Mouse (Mus musculus) urinary bladder, postnatal 0 days (tissue): ENCODE measurements around the gene Atg4c. TPM values are rescaled to one million over a fixed set of nuclear protein-coding genes. Genes with fewer than 3 reads are reported as not detected.

Experiments
- polyA plus RNA-seq: library from polyadenylated mRNA; unstranded; fragments of >200 nt; fragmentation: Nextera tagmentation; extraction: Ambion mirVana; gene quantifications from 2 replicates; pipeline ENCODE4 v1.2.1, GENCODE M21; 2015

The Atg4c gene
- polyA plus RNA-seq, result 7.3 and 8.2 TPM in 2 replicates

DNA sequence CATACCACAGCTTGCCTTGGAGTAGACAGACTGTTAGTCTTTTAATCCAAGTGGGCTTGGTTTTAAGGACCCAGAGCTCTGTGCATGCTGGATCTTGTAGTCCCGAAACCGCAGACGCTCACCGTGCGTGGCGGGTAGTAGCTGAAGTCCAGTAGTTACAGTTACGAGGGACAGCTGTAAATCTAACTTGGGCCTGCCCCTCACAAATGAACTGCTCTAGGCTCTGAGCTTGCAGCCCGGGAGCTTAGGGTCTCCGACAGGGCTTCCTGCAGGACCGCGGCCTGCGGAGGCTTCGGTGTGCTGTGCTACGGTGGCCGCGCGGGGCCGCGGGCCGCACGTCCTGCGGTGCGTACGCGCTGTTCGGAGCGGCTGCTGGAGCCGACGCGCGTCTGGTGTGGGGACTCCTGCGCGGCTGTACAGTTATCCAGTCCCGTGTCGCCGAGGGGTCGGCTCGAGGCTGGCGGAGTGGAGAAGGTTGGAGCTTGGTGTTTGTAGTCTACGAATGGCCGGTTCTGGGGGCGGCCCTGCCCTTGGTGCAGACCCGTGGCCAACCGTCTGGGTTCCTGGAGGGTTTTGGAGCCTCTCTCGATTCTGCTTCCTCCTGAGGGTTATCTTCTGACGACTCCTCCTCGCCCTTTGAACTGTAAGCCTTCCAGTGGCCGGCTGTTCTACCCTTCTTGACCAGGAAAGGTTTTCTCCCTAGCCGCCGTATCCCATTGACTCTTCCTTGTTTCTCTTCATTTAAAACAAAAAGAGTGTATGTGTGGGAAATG, at the start of gene Atg4c:
TSS of gene Atg4c (plus strand) at position 125 of the 773 bp plus-strand sequence.

Other genes starting within 250 kb of the Atg4c start
- gene Angptl3, start 163.0 kb upstream of the Atg4c start, polyA plus RNA-seq, result 0.63 and 0.90 TPM in 2 replicates
- gene Dock7, start 73.0 kb upstream of the Atg4c start, polyA plus RNA-seq, result 22.0 and 24.5 TPM in 2 replicates
- gene Gm12689, start 102.0 kb downstream of the Atg4c start, polyA plus RNA-seq, result 0.11 TPM in 1 of 2 replicates, not detected in the other